Mouse (Mus musculus): ENCODE data around the gene H2-T22.
A peak's percentile ranks its signal among the peaks of the same experiment; 100 is the strongest.

The H2-T22 gene

GRCm38 (mm10) chr17:35997713-35998510, 44.6 kb downstream of the H2-T22 start:
- DNase-seq: no peak

DNA sequence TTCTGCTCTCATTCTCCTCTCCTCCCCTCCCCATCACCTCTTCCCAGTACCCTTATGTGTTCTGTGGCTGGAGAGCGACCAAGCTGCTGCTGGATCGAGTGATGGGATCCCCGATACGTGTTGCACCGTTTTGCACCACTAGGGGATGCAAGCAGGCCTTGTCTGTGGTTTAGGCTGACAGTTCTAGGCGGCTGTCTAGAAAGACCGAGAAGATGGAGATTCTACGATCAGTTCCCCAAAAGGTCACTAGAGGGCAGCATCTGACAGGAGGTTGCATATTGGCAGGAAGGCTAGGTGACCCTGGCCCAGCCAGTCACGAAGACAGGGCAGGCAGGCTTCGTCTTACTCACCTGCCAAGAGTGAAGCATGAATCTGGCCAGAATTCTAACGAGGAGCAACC, 45.6 kb downstream of the H2-T22 start:
- peak; percentile 95 to 96 for DNase-seq

DNA sequence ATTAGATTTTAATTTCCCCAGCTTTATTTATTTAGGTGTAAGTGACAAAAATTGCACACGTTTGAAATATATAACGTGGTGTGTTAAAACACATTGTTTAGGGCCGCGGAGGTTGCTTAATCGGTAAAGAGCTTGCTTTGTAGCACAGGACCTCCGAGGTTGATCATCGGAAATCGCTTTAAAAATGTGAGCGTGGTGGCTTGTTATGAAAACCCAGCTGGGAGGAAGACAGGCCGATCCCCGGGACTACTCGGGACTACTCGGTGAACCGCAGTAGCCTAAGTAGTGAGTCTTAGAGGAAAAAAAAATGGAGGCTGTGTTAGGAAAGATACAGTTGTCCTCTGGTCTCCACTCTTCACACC, 47.7 kb downstream of the H2-T22 start:
- DNase-seq: no peak

- DNase-seq: peak; percentile 77 to 88
Observed at GRCm38 (mm10) chr17:35994175-35994878, 48.2 kb downstream of the H2-T22 start.

DNA sequence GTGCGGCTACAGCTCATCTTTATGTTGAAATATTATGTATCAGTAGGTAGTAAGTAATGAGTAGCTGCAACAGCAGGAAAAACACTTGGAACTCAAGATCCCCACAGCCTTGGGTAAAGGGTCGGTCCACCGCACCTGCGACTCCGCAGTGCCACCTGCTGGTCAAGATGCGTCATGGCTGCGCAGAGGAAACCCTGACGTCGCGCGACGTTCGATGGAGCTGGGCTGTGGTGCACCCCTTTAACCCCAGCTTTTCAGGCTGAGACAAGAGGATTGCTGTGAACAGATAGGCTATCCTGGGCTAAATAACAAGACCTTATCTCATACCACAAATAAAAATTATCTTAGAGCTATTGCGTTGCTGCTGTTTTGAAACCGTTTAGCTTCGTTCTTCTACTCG, 48.9 kb downstream of the H2-T22 start:
- DNase-seq: peak; percentile 79 to 84

GRCm38 (mm10) chr17:35991781-35992180, 50.8 kb downstream of the H2-T22 start:
- no peak for DNase-seq
